Mouse (Mus musculus) liver, embryonic 16.5 days (tissue): ENCODE results near the gene Smad1. TPM values are rescaled to one million over a fixed set of nuclear protein-coding genes. Genes with fewer than 3 reads are reported as not detected.

Source experiments
- ATAC-seq: fragments of 200-750 bp; cut with Nextera tagmentation; 2 replicates; pipeline ENCODE4 v1.8.0; 2017; ENCODE audit warnings: low read depth, mild to moderate bottlenecking, moderate number of reproducible peaks, moderate library complexity
- H3K27ac ChIP-seq: fragments of 300-500 bp; sonication (generic); 2 replicates; pipeline ENCODE4 v1.5.1; 2014; ENCODE audit warnings: mild to moderate bottlenecking, low read length
- H3K27me3 ChIP-seq: fragments of 300-500 bp; sonication (generic); 2 replicates; pipeline ENCODE4 v1.6.1; 2014; ENCODE audit warnings: low read depth, low read length, mixed read lengths; ENCODE audit not compliant: control insufficient read depth, insufficient read depth
- H3K36me3 ChIP-seq: fragments of 300-500 bp; sonication (generic); 2 replicates; pipeline ENCODE4 v1.6.1; 2014; ENCODE audit warnings: mild to moderate bottlenecking; ENCODE audit not compliant: control insufficient read depth, insufficient read depth
- H3K4me1 ChIP-seq: fragments of 300-500 bp; sonication (generic); 2 replicates; pipeline ENCODE4 v1.6.1; 2014; ENCODE audit warnings: low read depth, low read length, mixed read lengths; ENCODE audit not compliant: control insufficient read depth
- H3K4me2 ChIP-seq: fragments of 300-500 bp; sonication (generic); 2 replicates; pipeline ENCODE4 v1.6.1; 2014; ENCODE audit warnings: low read depth, low read length, mixed read lengths
- H3K4me3 ChIP-seq: fragments of 300-500 bp; sonication (generic); 2 replicates; pipeline ENCODE4 v1.5.1; 2014; ENCODE audit warnings: low read depth, mild to moderate bottlenecking, low read length
- H3K9ac ChIP-seq: fragments of 300-500 bp; sonication (generic); 2 replicates; pipeline ENCODE4 v1.6.1; 2014; ENCODE audit warnings: low read depth, low read length
- H3K9me3 ChIP-seq: fragments of 300-500 bp; sonication (generic); replicated peaks from 2 replicates; pipeline ENCODE4 v1.6.1; 2016; ENCODE audit warnings: low read length; ENCODE audit not compliant: control insufficient read depth
- WGBS: fragments of 180-500 bp; shearing (Covaris S2); extraction: QIAGEN DNeasy Blood & Tissue Kit; methylation state at CpG from one replicate; pipeline ENCODE4 v1.1.7; 2014; ENCODE audit not compliant: insufficient replicate concordance; 5-methylcytosine and 5-hydroxymethylcytosine counted together
- polyA plus RNA-seq: library from polyadenylated mRNA; unstranded; fragments of >200 nt; fragmentation: Nextera tagmentation; extraction: Ambion mirVana; gene quantifications from 2 replicates; pipeline ENCODE4 v1.2.1, GENCODE M21; 2015

The Smad1 gene
- polyA plus RNA-seq, 1 experiment from 2014 or later, result 6.9 TPM

GRCm38 (mm10) chr8:79323121-79323520 lies 76.2 kb downstream of the Smad1 start:
- Histone ChIP-seq H3K4me2 (no peak overlapping the region), H3K9me3 (no peaks in the 10 kb centered on the region), H3K36me3 (no peaks in the 10 kb centered on the region), H3K27me3 (no peaks in the 10 kb centered on the region), H3K27ac (no peak overlapping the region; the same call in 1 of the 2 replicates), H3K4me3 (no peak overlapping the region), H3K4me1 (no peaks in the 10 kb centered on the region), H3K9ac (no peak overlapping the region)
- no peak for ATAC-seq
- 27% methylated on average over 7 of the region's 7 CpGs for WGBS

DNA sequence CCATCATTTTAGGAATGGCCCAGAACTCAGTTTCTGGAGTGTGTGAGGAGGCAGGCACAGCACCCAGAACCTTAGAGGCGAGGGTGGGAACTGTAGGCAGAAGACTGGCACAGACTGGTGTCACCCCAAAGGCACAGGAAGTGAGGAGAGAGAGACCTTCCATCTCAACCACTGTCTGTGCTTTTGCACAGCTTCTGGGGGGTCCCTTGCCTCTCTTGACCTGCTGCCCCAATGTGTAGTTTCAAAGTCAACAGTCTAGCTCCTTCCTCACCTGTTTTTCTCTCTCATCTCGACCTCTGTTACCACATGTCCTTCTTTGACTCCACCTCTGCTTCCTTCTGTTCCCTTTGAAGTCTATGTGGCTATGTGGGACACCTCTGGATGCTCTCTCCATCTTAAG lies 88.5 kb downstream of the Smad1 start:
- 38% methylated on average over 2 of the region's 2 CpGs for WGBS

GRCm38 (mm10) chr8:79305941-79306340 lies 93.4 kb downstream of the Smad1 start:
- H3K9ac ChIP-seq, result no peak overlapping the region
- H3K27me3 ChIP-seq, result no peaks in the 10 kb centered on the region
- no peaks in the 10 kb centered on the region for H3K9me3 ChIP-seq
- H3K36me3 ChIP-seq, result no peaks in the 10 kb centered on the region
- 60% methylated on average over 5 of the region's 5 CpGs for WGBS
- H3K27ac ChIP-seq, result no peak overlapping the region
- H3K4me1 ChIP-seq, result no peaks in the 10 kb centered on the region
- H3K4me2 ChIP-seq, result no peak overlapping the region
- ATAC-seq, result no peak
- H3K4me3 ChIP-seq, result no peak overlapping the region

More for the DNA sequence above, 88.5 kb downstream of the Smad1 start:
- Histone ChIP-seq H3K9ac (no peak overlapping the region), H3K36me3 (no peaks in the 10 kb centered on the region), H3K9me3 (no peaks in the 10 kb centered on the region), H3K27me3 (no peaks in the 10 kb centered on the region), H3K4me2 (no peak overlapping the region), H3K4me3 (no peak overlapping the region), H3K27ac (no peak overlapping the region), H3K4me1 (no peaks in the 10 kb centered on the region)
- no peak for ATAC-seq

- H3K27me3 ChIP-seq, result no peaks in the 10 kb centered on the region
- H3K4me3 ChIP-seq, result no peak overlapping the region
- no peak overlapping the region for H3K27ac ChIP-seq
- no peak overlapping the region for H3K4me2 ChIP-seq
- ATAC-seq, result no peak
- H3K36me3 ChIP-seq, result no peaks in the 10 kb centered on the region
- 52% methylated on average over 3 of the region's 3 CpGs for WGBS
- H3K9me3 ChIP-seq, result no peaks in the 10 kb centered on the region
- no peaks in the 10 kb centered on the region for H3K4me1 ChIP-seq
- H3K9ac ChIP-seq, result no peak overlapping the region
These were observed 97.8 kb downstream of the Smad1 start for GRCm38 (mm10) chr8:79301548-79301947.

- no peak overlapping the region for H3K9ac ChIP-seq
- H3K27me3 ChIP-seq, result no peaks in the 10 kb centered on the region
- no peak for ATAC-seq
- H3K4me3 ChIP-seq, result no peak overlapping the region
- no peak overlapping the region for H3K27ac ChIP-seq
- H3K36me3 ChIP-seq, result no peaks in the 10 kb centered on the region
- WGBS, result 56% methylated on average over 5 of the region's 5 CpGs
- peaks cover 4% of the 10 kb centered on the region; the same call in 1 of the 2 replicates for H3K4me1 ChIP-seq
- H3K4me2 ChIP-seq, result no peak overlapping the region
- H3K9me3 ChIP-seq, result no peaks in the 10 kb centered on the region
These were observed 99.6 kb downstream of the Smad1 start for GRCm38 (mm10) chr8:79299704-79300103.

DNA sequence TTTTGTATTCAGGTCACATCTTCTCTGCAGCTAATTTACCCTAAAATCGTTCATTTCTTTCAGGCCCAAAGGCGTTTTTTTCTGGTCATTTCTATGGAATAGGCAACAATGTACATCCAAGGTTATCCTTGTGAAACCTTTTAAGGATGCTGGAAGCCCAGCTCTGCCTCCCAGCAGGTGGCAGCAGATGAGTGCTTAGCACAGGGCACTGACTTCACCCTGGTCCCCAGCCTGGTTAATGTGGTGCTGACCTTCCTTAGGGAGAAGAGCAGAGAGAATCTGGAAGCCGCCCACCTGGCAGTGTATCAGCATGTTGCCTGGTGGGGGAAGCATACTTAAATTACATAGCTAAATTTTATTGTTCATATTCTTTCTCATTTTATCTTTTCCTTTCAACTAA lies 101.6 kb downstream of the Smad1 start:
- Histone ChIP-seq H3K4me2 (no peak overlapping the region), H3K27me3 (no peaks in the 10 kb centered on the region), H3K27ac (no peak overlapping the region), H3K9me3 (no peaks in the 10 kb centered on the region), H3K36me3 (no peaks in the 10 kb centered on the region), H3K9ac (no peak overlapping the region), H3K4me1 (peaks cover 11% of the 10 kb centered on the region; the same call in 1 of the 2 replicates), H3K4me3 (no peak overlapping the region)
- no peak for ATAC-seq
- WGBS, result 48% methylated on average over 3 of the region's 3 CpGs

- no peaks in the 10 kb centered on the region for H3K36me3 ChIP-seq
- no peaks in the 10 kb centered on the region for H3K27me3 ChIP-seq
- peak overlapping the region; percentile 77 for H3K4me2 ChIP-seq
- peak overlapping the region; percentile 67 for H3K9ac ChIP-seq
- H3K27ac ChIP-seq, result peak overlapping the region; percentile 77
- 13% methylated on average over 18 of the region's 18 CpGs for WGBS
- H3K4me1 ChIP-seq, result peaks cover 13% of the 10 kb centered on the region; the same call in 1 of the 2 replicates
- no peak for ATAC-seq
- H3K9me3 ChIP-seq, result no peaks in the 10 kb centered on the region
- peak overlapping the region; percentile 69 for H3K4me3 ChIP-seq
These were observed 103.8 kb downstream of the Smad1 start for GRCm38 (mm10) chr8:79295276-79296105.

DNA sequence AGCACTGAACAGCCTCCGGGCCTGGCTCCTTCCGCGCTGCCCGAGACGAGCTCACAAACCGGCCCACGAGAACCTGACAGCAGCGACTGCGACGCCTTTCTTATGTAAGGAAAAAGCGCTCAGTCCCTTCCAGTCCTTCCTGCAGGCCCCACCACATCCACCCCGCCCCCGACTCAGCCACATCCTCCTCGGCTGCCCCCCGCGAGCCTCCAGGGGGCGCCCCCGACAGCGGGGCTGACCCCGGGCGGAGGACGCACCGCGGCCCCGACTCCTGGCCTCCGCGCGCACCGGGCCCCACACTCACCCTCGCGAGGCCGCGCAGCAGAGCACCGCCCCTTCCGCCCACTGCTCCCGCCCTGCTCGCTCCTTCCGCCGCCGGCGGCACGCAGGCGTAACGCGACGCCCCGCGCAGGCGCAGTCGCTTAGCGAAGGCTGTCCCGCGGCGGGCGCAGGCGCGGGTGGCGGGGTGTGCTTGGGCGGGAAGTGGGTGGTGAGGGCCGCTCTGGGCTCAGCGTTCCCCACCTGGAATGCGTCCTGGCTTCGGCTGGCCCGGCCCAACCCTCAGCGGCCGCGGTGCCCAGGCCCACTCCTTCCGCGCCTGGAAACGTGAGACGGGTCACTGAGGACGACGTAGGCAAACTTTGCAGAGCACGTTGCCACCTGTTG lies 104.6 kb downstream of the Smad1 start, which contains the start of gene Mmaa:
Gene Mmaa, minus strand, starts transcription at position 328 of the 666 bp plus-strand sequence.
- H3K4me2 ChIP-seq, result peak within 1 kb of the TSS; percentile 77
- under 1% methylated on average over 64 of the region's 74 CpGs for WGBS
- peak within 1 kb of the TSS; percentile 69 for H3K4me3 ChIP-seq
- peak within 1 kb of the TSS; percentile 89 for H3K9ac ChIP-seq
- ATAC-seq, result peak; percentile 99
- no peaks in the 10 kb centered on the region for H3K27me3 ChIP-seq
- H3K36me3 ChIP-seq, result no peaks in the 10 kb centered on the region
- peak within 1 kb of the TSS; percentile 91 for H3K27ac ChIP-seq
- peaks cover 13% of the 10 kb centered on the region; the same call in 1 of the 2 replicates for H3K4me1 ChIP-seq
- no peaks in the 10 kb centered on the region for H3K9me3 ChIP-seq

DNA sequence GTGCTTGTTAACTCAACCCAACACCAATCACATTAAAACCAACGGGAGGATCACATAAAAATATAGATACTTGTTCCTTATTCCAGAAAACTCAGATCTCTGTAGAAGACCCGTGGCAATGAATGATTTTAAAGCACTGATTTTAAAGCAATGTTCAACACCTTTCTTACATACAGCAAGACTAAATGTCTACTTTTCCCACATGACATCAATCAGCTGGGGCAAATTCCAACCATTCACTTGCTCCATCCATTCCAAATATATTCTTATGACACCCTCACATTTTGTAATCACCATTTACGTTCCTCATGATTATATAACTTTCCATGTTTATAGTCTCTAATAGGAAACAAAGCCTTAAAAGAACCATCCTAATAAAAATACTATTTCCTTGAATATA lies 105.5 kb downstream of the Smad1 start:
- H3K9me3 ChIP-seq, result no peaks in the 10 kb centered on the region
- ATAC-seq, result no peak
- H3K4me2 ChIP-seq, result peak overlapping the region; percentile 77
- 41% methylated on average over 3 of the region's 3 CpGs for WGBS
- no peak overlapping the region for H3K4me3 ChIP-seq
- no peak overlapping the region for H3K9ac ChIP-seq
- H3K27me3 ChIP-seq, result no peaks in the 10 kb centered on the region
- no peak overlapping the region for H3K27ac ChIP-seq
- no peaks in the 10 kb centered on the region for H3K36me3 ChIP-seq
- H3K4me1 ChIP-seq, result peaks cover 13% of the 10 kb centered on the region; the same call in 1 of the 2 replicates
